Mouse (Mus musculus) limb, embryonic 11.5 days (tissue): ENCODE measurements around the gene Sipa1l3. TPM values are rescaled to one million over a fixed set of nuclear protein-coding genes. Genes with fewer than 3 reads are reported as not detected.
A peak's percentile ranks its signal among the peaks of the same experiment; 100 is the strongest.

Experiments
- ATAC-seq: fragments of 200-750 bp; cut with Nextera tagmentation; 2 replicates; pipeline ENCODE4 v1.8.0; 2017; ENCODE audit warnings: low read depth; ENCODE audit not compliant: insufficient number of reproducible peaks, low FRiP score, low TSS enrichment
- DNase-seq: peaks from one replicate; pipeline ENCODE4 v3.0.0-alpha.2; 2015; ENCODE audit warnings: low spot score
- H3K27ac ChIP-seq: fragments of 300-500 bp; sonication (generic); replicated peaks from 2 replicates; pipeline ENCODE4 v1.5.1; 2014; ENCODE audit warnings: low read depth, mild to moderate bottlenecking, low read length
- H3K27me3 ChIP-seq: fragments of 300-500 bp; sonication (generic); 2 replicates; pipeline ENCODE4 v1.6.1; 2014; ENCODE audit warnings: mild to moderate bottlenecking, low read length, mixed read lengths; ENCODE audit not compliant: control insufficient read depth, insufficient read depth
- H3K36me3 ChIP-seq: fragments of 300-500 bp; sonication (generic); 2 replicates; pipeline ENCODE4 v1.6.1; 2014; ENCODE audit warnings: mild to moderate bottlenecking, low read length, moderate library complexity, mixed read lengths; ENCODE audit not compliant: control insufficient read depth, insufficient read depth
- H3K4me1 ChIP-seq: fragments of 300-500 bp; sonication (generic); 2 replicates; pipeline ENCODE4 v1.6.1; 2014; ENCODE audit warnings: low read length, mixed read lengths; ENCODE audit not compliant: control insufficient read depth, insufficient read depth
- H3K4me2 ChIP-seq: fragments of 300-500 bp; sonication (generic); 2 replicates; pipeline ENCODE4 v1.6.1; 2014; ENCODE audit warnings: low read depth, mild to moderate bottlenecking, moderate library complexity; ENCODE audit not compliant: severe bottlenecking
- H3K4me3 ChIP-seq: fragments of 300-500 bp; sonication (generic); 2 replicates; pipeline ENCODE4 v1.5.1; 2014; ENCODE audit warnings: low read depth, low read length
- H3K9ac ChIP-seq: fragments of 300-500 bp; sonication (generic); 2 replicates; pipeline ENCODE4 v1.6.1; 2014; ENCODE audit warnings: mild to moderate bottlenecking, low read length
- H3K9me3 ChIP-seq: fragments of 300-500 bp; sonication (generic); 2 replicates; pipeline ENCODE4 v1.6.1; 2016; ENCODE audit warnings: low read length; ENCODE audit not compliant: control insufficient read depth
- WGBS: fragments of 180-500 bp; shearing (Covaris S2); extraction: QIAGEN DNeasy Blood & Tissue Kit; methylation state at CpG from one replicate; pipeline ENCODE4 v1.1.7; 2014; 5-methylcytosine and 5-hydroxymethylcytosine counted together
- polyA plus RNA-seq: library from polyadenylated mRNA; unstranded; fragments of >200 nt; fragmentation: Nextera tagmentation; extraction: Ambion mirVana; gene quantifications from 2 replicates; pipeline ENCODE4 v1.2.1, GENCODE M21; 2014

The Sipa1l3 gene
- polyA plus RNA-seq, 1 experiment from 2014 or later, result 12.1 TPM

- no peak for ATAC-seq
- no peaks in the 10 kb centered on the region for H3K9me3 ChIP-seq
Observed at GRCm38 (mm10) chr7:29355406-29355805, 163.0 kb downstream of the Sipa1l3 start.

GRCm38 (mm10) chr7:29354161-29354560, 164.3 kb downstream of the Sipa1l3 start:
- no peak overlapping the region for H3K4me2 ChIP-seq
- no peak for DNase-seq
- no peaks in the 10 kb centered on the region for H3K9me3 ChIP-seq
- ATAC-seq, result no peak
- H3K27ac ChIP-seq, result no peak overlapping the region
- H3K4me3 ChIP-seq, result no peak overlapping the region
- no peaks in the 10 kb centered on the region for H3K27me3 ChIP-seq
- WGBS, result 82% methylated on average over 8 of the region's 8 CpGs
- H3K9ac ChIP-seq, result no peak overlapping the region
- 0 out of 2 replicates have a peak, but pooled peaks cover 3% of the 10 kb centered on the region for H3K36me3 ChIP-seq
- no peaks in the 10 kb centered on the region for H3K4me1 ChIP-seq

More at GRCm38 (mm10) chr7:29355406-29355805, 163.0 kb downstream of the Sipa1l3 start:
- Histone ChIP-seq H3K27me3 (no peaks in the 10 kb centered on the region), H3K9ac (no peak overlapping the region), H3K4me1 (no peaks in the 10 kb centered on the region), H3K27ac (no peak overlapping the region), H3K4me3 (no peak overlapping the region), H3K36me3 (peaks cover 5% of the 10 kb centered on the region; the same call in 1 of the 2 replicates), H3K4me2 (no peak overlapping the region)
- DNase-seq, result no peak
- WGBS, result 90% methylated on average over 8 of the region's 8 CpGs

- Histone ChIP-seq H3K36me3 (peaks cover 8% of the 10 kb centered on the region; the same call in 1 of the 2 replicates), H3K4me2 (no peak overlapping the region), H3K27ac (no peak overlapping the region), H3K4me1 (no peaks in the 10 kb centered on the region), H3K27me3 (no peaks in the 10 kb centered on the region), H3K9ac (no peak overlapping the region), H3K4me3 (no peak overlapping the region), H3K9me3 (no peaks in the 10 kb centered on the region)
- ATAC-seq, result no peak
- 88% methylated on average over 8 of the region's 8 CpGs for WGBS
- no peak for DNase-seq
Observed at GRCm38 (mm10) chr7:29352246-29352645, 166.2 kb downstream of the Sipa1l3 start.

- peaks cover 8% of the 10 kb centered on the region; the same call in 1 of the 2 replicates for H3K36me3 ChIP-seq
- 91% methylated on average over 10 of the region's 10 CpGs for WGBS
Observed at GRCm38 (mm10) chr7:29350489-29350888, 168.0 kb downstream of the Sipa1l3 start.

GRCm38 (mm10) chr7:29346212-29346611, 172.2 kb downstream of the Sipa1l3 start:
- no peak for ATAC-seq
- Histone ChIP-seq H3K9me3 (no peaks in the 10 kb centered on the region), H3K27ac (no peak overlapping the region), H3K27me3 (no peaks in the 10 kb centered on the region), H3K9ac (no peak overlapping the region), H3K36me3 (peaks cover 8% of the 10 kb centered on the region; the same call in 1 of the 2 replicates), H3K4me2 (no peak overlapping the region), H3K4me1 (no peaks in the 10 kb centered on the region), H3K4me3 (no peak overlapping the region)
- DNase-seq, result no peak
- 71% methylated on average over 3 of the region's 3 CpGs for WGBS

More at GRCm38 (mm10) chr7:29350489-29350888, 168.0 kb downstream of the Sipa1l3 start:
- Histone ChIP-seq H3K27me3 (no peaks in the 10 kb centered on the region), H3K9me3 (no peaks in the 10 kb centered on the region), H3K9ac (no peak overlapping the region), H3K4me1 (no peaks in the 10 kb centered on the region), H3K4me2 (no peak overlapping the region), H3K27ac (no peak overlapping the region), H3K4me3 (no peak overlapping the region)
- no peak for DNase-seq
- ATAC-seq, result no peak

- no peak overlapping the region for H3K27ac ChIP-seq
- ATAC-seq (no peak), DNase-seq (no peak)
- H3K4me3 ChIP-seq, result no peak overlapping the region
- no peaks in the 10 kb centered on the region for H3K9me3 ChIP-seq
- no peak overlapping the region for H3K4me2 ChIP-seq
- no peaks in the 10 kb centered on the region for H3K27me3 ChIP-seq
- no peaks in the 10 kb centered on the region for H3K4me1 ChIP-seq
- H3K36me3 ChIP-seq, result peaks cover 7% of the 10 kb centered on the region; the same call in 1 of the 2 replicates
- no peak overlapping the region for H3K9ac ChIP-seq
- 87% methylated on average over 4 of the region's 4 CpGs for WGBS
Observed at GRCm38 (mm10) chr7:29345534-29345933, 172.9 kb downstream of the Sipa1l3 start.

- Histone ChIP-seq H3K9me3 (no peaks in the 10 kb centered on the region), H3K4me2 (no peak overlapping the region), H3K27me3 (no peaks in the 10 kb centered on the region), H3K9ac (no peak overlapping the region), H3K27ac (no peak overlapping the region), H3K36me3 (peaks cover 5% of the 10 kb centered on the region; the same call in 1 of the 2 replicates), H3K4me3 (no peak overlapping the region), H3K4me1 (no peaks in the 10 kb centered on the region)
- WGBS, result 96% methylated on average over 7 of the region's 7 CpGs
- DNase-seq (no peak), ATAC-seq (no peak)
Observed at GRCm38 (mm10) chr7:29343746-29344145, 174.7 kb downstream of the Sipa1l3 start.

DNA sequence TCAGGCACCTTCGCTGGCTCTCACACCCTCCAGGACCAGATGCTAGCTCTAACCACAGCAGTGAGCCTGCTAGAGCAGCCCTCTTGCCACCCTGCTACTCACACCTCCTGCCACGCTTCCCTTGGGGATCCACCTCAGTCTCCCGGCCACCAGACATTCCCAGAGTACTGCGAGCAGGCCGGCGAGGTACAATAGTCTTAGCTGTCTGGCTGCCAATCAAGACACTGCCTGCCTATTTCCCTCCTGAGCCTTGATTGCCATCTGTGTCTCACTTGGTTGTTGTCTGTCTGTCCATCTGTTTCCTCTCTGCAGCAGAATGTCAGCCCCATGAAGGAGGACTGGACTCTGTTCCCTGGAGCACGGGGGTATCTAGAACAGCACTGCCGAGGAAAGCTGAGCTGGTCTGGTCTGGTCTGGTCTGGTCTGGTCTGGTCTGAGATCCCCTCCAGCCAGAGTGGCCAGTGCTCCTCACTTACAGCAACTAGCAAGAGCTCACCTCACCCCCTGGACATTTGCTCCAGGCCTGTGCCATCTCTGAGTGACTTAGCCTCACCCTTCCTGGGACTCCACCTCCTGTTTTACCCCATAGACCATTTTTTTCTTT, 175.8 kb downstream of the Sipa1l3 start:
- Histone ChIP-seq H3K4me3 (no peak overlapping the region), H3K9me3 (no peaks in the 10 kb centered on the region), H3K9ac (no peak overlapping the region), H3K27ac (0 out of 2 replicates have a peak overlapping the region, but pooled peaks have one; percentile 12), H3K4me1 (no peaks in the 10 kb centered on the region), H3K4me2 (no peak overlapping the region), H3K27me3 (no peaks in the 10 kb centered on the region), H3K36me3 (0 out of 2 replicates have a peak, but pooled peaks cover under 1% of the 10 kb centered on the region)
- WGBS, result 70% methylated on average over 8 of the region's 8 CpGs
- ATAC-seq (no peak), DNase-seq (no peak)
